Mouse (Mus musculus) lung, postnatal 0 days (tissue): ENCODE measurements around the gene Nectin2.

Source experiments
- CTCF ChIP-seq: IDR thresholded peaks from 2 replicates; pipeline ENCODE4 v1.5.1; 2016; ENCODE audit warnings: antibody characterized with exemption, mild to moderate bottlenecking
- EP300 ChIP-seq: IDR thresholded peaks from 2 replicates; pipeline ENCODE4 v1.6.1; 2016; ENCODE audit warnings: antibody characterized with exemption, mild to moderate bottlenecking, control low read depth

GRCm38 (mm10) chr7:19747420-19748218 lies 2.7 kb downstream of the Nectin2 start:
- no peak for TF ChIP-seq CTCF
- TF ChIP-seq EP300 = peak; percentile 50; the same call in 1 of the 2 replicates
